Mouse (Mus musculus) telencephalon, adult 2 months (tissue): ENCODE data around the gene Coro2b.
A peak's percentile ranks its signal among the peaks of the same experiment; 100 is the strongest.

Experiments
- DNase-seq: peaks from one replicate; pipeline ENCODE4 v3.0.0-alpha.2; 2011; ENCODE audit warnings: low read depth, low spot score

Gene Coro2b

GRCm38 (mm10) chr9:62438085-62438754, 98.6 kb downstream of the Coro2b start:
- DNase-seq, result no peak

GRCm38 (mm10) chr9:62437446-62437845, 99.4 kb downstream of the Coro2b start:
- no peak for DNase-seq

DNA sequence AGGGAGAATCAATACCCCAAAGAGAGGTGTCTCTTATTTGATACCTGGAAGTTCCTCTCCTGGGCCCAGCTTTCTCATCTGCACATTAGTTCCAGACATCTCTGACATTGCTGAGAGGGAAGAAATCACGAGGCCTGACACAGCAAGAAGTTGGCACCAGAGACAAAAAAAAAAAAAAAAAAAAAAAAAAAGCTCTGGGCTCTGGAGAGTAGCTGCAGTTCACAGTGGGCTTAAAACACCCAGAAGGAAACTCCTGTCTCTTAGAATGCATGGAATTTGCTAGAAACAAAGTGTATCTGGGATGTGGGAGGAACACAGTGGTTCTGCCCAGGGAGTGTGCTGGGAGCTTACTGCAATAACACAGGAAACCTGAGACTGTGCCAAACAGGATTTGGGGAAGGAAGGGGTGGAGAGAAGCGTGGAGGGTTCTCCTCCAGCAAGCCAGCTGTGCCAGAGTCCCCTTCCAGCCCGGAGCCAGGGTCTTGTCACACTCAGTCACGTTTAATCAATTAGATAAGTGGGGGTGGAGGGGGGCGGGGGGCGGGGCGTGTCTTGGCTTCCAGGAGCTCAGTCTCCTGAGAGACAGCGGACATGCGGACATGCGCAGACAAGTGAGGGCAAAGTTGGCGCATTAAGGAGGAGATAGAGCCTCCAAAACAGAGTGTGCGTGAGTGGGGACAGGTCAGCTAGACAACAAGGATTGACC, 101.1 kb downstream of the Coro2b start:
- DNase-seq, result peak; percentile 89

DNA sequence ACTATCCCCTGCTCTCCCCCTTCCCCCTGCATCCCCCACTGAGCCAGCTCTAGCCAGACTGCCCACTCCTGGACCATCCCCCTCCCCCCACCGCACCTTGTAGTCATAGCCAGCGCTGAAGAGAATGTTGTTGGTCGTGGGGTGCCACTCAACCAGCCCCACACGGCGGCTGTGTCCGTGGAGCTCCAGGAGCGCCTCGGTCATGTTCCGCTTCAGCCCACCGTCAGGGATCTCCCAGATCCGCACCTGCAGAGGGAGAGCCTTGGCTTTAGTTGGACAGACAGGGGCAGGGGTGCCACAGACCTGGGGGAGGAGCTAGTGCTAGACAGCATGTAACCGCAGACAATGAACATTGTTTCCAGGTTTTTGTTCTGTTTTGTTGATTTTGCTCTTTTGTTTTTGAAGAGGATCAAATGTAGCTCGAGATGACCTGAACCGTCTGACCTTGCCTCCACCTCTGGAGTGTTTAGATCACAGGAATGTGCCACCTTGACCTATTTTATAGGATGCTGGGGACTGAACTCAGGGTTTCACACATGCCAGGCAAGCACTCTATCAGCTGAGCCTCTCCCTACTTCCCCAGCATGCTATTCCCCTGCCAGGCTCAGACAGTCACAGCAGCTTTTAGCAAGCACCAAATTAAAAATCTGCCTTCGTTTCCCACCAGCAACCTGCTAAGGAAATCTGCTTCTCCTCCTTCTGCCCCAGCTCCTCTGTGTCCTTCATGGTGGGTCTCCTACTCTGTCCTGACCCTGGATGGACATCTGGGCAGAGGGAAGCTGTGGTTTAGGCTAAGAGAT, 104.4 kb downstream of the Coro2b start:
- DNase-seq, result no peak

GRCm38 (mm10) chr9:62430741-62431140, 106.1 kb downstream of the Coro2b start:
- DNase-seq, result no peak

DNA sequence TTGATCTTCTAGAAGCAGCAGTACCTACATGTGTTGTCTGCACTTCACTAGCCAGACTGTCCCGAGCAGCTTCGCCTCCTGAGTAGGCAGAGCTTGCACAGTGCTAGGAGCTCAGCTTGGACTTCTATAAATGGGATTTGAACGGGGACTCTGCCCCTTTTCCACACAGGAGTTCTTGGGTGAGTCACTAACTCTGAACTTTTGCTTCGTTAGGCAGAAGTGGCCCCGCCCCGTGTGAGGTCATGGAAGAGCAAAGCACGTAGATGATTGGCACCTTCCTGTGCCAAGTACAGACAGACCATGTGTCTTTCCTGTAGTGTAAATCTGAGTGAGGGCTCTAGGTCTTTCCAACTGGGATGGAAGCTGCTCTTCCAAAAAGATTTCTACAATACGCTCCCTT, 109.8 kb downstream of the Coro2b start:
- DNase-seq, result no peak

- DNase-seq, result no peak
These were observed 110.3 kb downstream of the Coro2b start for GRCm38 (mm10) chr9:62426531-62426930.

DNA sequence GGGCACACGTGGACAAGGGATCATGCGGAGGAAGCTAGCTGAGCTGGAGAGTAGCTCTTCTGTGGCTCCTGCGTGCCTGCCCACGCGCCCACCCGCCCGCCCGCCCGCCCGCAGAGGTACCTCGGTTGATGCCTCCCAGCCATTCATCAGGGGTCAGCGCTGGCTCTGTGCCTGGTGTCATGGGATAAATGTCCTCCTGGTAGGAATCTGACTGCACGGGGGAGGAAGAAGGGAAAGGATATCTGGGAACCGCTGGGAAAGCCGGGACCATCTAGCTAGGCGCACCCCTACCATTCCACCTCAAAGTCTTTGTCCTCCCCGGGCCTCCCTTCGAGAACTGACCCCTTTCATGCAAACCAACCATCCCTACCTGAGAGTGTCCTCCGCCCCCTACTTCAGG, 110.8 kb downstream of the Coro2b start:
- DNase-seq, result no peak

GRCm38 (mm10) chr9:62425265-62425664, 111.6 kb downstream of the Coro2b start:
- DNase-seq, result no peak

- DNase-seq, result no peak
These were observed 113.0 kb downstream of the Coro2b start for GRCm38 (mm10) chr9:62423871-62424270.

DNA sequence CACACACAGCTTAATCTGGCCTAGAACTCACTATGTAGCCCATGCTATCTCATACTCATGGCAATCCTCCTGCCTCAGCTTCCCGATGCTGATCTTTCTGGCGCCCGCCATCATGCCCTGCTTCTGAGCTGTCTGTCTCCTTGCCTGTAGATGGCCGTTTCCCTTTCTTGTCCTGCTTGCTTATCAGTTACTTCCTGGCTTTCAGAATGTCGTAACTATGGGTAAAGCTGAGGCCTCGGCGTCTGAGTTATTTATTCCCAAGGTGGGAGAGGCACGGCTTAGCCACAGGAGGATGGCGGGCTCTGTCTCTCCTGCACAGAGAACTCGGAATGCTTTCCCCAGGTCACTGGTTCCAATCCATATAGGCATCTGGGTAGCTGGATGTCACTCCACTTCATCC, 113.9 kb downstream of the Coro2b start:
- no peak for DNase-seq

DNA sequence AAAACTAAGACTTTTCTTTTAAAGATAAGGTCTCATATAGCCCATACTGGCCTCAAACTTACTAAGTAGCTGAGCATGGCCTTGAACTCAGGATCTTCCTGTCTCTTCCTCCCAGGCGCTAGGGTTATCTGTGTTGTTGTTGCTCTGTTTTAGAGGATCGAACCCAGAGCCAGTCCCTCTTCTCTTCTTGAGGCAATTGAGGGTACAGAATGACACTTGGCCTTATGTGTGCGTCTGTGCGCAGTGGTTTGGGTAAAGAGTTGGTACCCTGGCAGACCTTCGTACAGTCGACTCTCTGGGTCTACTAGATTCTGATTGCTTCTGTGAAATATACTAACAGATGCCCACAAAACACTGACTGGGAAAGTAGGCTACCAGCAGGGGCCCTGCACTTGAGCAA, 114.9 kb downstream of the Coro2b start:
- no peak for DNase-seq

DNA sequence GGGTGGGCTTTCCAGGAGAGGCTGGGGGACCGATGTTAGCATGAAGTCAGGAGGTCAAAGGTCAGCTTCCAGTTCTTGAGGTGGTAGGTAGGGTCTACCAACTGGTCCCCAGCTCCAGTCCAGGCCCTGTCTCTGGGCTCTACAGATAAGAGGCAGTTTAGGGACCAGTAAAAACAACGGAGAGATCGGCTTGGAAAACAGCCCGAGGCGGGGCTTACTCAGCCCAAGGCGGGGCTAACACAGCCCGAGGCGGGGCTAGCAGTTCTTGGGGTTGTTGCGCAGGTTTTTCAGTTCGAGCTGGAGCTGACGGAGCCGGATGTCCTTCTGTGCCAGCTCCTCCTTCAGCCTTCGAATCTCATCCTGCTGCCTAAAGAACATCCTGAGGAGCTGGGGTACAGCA, 115.8 kb downstream of the Coro2b start:
- DNase-seq, result no peak

DNA sequence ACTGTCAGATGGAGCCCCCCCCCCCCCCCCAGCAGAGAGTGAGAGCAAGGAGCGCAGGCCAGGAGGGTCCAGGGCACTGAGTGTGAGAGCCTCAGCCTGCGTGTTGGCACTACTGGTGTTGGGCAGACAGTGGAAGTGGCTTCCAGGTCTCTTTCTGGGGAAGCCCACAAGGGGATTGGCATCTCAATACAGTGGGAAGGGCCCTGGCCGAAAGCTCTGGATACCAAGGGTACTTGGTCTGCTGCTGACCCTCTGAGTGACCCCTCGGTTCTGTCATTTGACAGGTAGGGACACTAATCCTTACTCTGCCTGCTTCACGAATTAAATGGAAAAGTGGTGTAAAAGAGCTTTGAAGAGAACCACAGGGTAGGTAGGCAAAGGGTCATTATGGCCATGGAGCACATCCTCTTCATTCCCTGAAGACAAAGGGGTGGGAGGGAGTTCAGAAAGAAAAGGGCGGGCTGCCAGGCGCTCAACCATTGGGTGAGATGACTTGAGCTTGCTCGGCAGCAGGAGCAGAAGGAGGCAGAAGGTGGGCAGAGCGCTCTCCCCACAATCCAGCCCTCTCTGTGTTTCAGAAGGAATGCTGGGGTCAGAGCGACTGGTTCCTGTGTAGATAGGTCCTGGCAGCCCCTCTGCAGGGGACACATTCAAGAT, 116.5 kb downstream of the Coro2b start:
- DNase-seq, result no peak

DNA sequence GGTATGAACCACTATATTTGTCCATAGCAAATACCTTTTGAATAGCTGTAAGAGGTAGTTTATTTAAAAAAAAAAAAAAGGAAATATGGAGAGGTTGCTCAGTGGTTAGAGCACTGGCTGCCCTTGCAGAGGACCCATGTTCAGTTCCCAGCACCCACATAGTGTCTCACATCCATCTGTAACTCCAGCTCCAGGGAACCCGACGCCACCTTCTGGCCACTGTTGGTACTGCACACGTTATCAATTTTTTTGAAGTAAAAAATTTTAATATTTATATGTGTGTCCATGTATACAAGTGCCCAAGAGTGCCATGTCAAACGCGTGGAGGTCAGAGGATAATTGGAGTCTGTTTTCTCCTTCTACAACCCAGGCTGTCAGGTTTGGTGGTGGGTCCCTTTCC, 118.1 kb downstream of the Coro2b start:
- DNase-seq, result no peak

DNA sequence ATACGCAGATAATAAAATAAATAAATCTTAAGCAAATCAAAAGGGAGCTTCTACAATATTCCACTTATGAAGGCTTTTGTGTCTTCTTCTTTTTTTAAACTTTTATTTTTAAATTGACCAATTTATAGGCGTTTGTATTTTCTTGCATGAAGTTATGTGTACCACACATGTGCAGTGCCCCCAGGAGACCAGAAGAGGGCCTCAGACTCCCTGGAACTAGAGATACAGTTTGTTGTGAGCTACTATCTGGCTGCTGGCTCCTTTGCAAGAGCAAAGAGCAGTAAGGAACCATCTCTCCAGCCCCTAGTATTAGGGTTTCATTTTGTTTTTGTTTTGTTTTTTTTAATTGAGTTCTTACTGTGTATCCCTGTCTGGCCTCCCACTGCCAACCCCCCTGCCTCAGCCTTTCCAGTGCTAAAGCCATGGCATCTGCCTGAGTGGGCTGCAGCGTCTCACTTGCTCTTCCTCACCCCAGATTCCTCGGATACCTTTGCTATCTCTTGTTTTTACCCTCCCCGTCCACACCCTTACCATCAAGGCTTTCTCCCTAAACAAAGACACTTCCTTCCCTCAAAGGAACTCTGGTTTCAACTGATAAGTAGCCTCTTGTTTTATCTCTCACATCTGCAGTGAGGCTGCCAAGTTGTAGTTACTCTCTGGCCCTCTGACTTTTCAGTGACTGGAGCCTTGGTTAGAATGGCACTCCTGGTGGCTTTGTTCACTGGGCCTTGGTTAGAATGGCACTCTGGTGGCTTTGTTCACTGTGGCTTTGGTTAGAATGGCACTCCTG, 129.3 kb downstream of the Coro2b start:
- DNase-seq, result no peak

GRCm38 (mm10) chr9:62406423-62407013, 130.3 kb downstream of the Coro2b start:
- DNase-seq, result no peak

DNA sequence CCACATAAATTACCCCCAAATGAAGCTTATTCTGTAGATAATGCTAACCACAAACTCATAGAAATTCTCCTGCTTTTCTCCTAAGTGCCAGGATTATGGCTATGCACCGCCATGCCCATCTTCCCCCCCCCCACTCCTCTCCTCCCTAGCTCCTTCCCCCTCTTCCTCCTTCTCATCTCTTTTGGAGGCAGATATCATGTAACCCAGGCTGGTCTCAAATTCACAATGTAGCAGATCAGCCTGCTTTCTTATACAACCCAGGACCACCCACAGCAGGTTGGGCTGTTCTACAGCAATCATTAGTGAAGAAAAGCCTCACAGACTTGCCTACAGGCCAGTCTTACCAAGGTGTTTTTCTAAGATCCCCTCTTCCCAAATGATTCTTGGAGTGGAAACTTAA, 135.3 kb downstream of the Coro2b start:
- no peak for DNase-seq

- no peak for DNase-seq
These were observed 136.2 kb downstream of the Coro2b start for GRCm38 (mm10) chr9:62400531-62401170.

DNA sequence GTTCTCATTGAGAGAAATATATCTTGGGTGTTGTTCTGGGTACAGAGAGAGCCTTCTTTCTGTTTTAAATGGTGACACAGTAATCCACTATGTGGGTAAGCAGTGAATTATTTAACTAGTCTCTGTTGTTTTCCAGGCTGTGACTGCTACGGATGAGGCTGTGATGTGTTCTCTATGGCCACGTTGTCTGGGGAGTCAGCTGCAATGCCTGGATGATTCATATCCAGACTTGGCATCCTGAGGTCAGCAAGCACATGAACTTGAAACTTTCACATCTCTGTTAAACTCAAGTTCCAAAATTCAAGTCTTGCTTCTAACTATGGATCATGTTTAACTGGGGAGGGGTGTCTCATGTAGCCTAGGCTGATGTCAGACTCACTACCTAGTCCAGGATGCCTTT, 142.7 kb downstream of the Coro2b start:
- no peak for DNase-seq
